Mouse (Mus musculus) embryonic facial prominence, embryonic 15.5 days (tissue): Measurements from ENCODE around the gene Krtap19-5. TPM values are rescaled to one million over a fixed set of nuclear protein-coding genes. Genes with fewer than 3 reads are reported as not detected.

Source experiments
- ATAC-seq: fragments of 200-750 bp; cut with Nextera tagmentation; 2 replicates; pipeline ENCODE4 v1.8.0; 2017; ENCODE audit warnings: low read depth, moderate TSS enrichment; ENCODE audit not compliant: insufficient number of reproducible peaks, low FRiP score, low TSS enrichment
- H3K27ac ChIP-seq: fragments of 300-500 bp; sonication (generic); replicated peaks from 2 replicates; pipeline ENCODE4 v1.5.1; 2015; ENCODE audit warnings: mild to moderate bottlenecking, inconsistent platforms
- H3K27me3 ChIP-seq: fragments of 300-500 bp; sonication (generic); 2 replicates; pipeline ENCODE4 v1.6.1; 2015; ENCODE audit warnings: inconsistent platforms
- H3K36me3 ChIP-seq: fragments of 300-500 bp; sonication (generic); 2 replicates; pipeline ENCODE4 v1.6.1; 2015; ENCODE audit warnings: mild to moderate bottlenecking, inconsistent platforms
- H3K4me1 ChIP-seq: fragments of 300-500 bp; sonication (generic); 2 replicates; pipeline ENCODE4 v1.6.1; 2015; ENCODE audit warnings: inconsistent platforms
- H3K4me2 ChIP-seq: fragments of 300-500 bp; sonication (generic); replicated peaks from 2 replicates; pipeline ENCODE4 v1.6.1; 2015; ENCODE audit warnings: mild to moderate bottlenecking, inconsistent platforms
- H3K4me3 ChIP-seq: fragments of 300-500 bp; sonication (generic); replicated peaks from 2 replicates; pipeline ENCODE4 v1.5.1; 2015; ENCODE audit warnings: mild to moderate bottlenecking, inconsistent platforms
- H3K9ac ChIP-seq: fragments of 300-500 bp; sonication (generic); 2 replicates; pipeline ENCODE4 v1.6.1; 2015; ENCODE audit warnings: inconsistent platforms
- H3K9me3 ChIP-seq: fragments of 300-500 bp; sonication (generic); replicated peaks from 2 replicates; pipeline ENCODE4 v1.6.1; 2016; ENCODE audit warnings: inconsistent platforms
- WGBS: fragments of 180-500 bp; shearing (Covaris S2); methylation state at CpG from one replicate; pipeline ENCODE4 v1.1.7; 2015; 5-methylcytosine and 5-hydroxymethylcytosine counted together
- polyA plus RNA-seq: library from polyadenylated mRNA; unstranded; fragments of >200 nt; fragmentation: Nextera tagmentation; extraction: Ambion mirVana; gene quantifications from 2 replicates; pipeline ENCODE4 v1.2.1, GENCODE M21; 2015

Krtap19-5 gene
- polyA plus RNA-seq, 1 experiment from 2014 or later = not detected

DNA sequence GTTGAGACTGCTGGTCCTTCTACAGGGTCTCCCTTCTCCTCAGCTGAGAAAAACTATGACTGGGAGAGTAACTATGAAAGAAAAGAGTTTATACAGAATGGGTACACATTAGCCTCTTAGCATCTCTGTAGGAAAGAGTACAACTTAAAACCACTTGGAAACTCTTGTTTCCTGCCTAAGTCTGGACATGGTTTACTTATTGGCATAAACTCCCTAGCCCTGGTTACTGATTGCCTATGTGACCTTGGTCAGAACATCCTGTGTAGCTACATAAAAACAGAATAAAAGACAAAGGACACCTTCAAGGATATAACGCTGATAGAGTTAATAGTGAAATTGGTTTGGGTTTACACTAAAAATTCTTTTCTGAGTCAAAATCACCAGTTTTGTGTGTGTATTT, 48.9 kb downstream of the Krtap19-5 start:
- Histone ChIP-seq H3K27ac (no peak overlapping the region), H3K36me3 (no peaks in the 10 kb centered on the region), H3K9ac (no peak overlapping the region), H3K4me3 (no peak overlapping the region), H3K4me2 (no peak overlapping the region), H3K9me3 (no peaks in the 10 kb centered on the region), H3K27me3 (no peaks in the 10 kb centered on the region), H3K4me1 (no peaks in the 10 kb centered on the region)
- 96% methylated on average over 1 of the region's 1 CpGs for WGBS
- no peak for ATAC-seq

Other genes with a start within 250 kb of the Krtap19-5 start
- 2.8 and 4.4 TPM in 2 replicates for gene Krtap26-1, start 248.7 kb downstream of the Krtap19-5 start, polyA plus RNA-seq
- 0.28 TPM in 1 of 2 replicates, not detected in the other for gene Krtap27-1, start 224.8 kb downstream of the Krtap19-5 start, polyA plus RNA-seq
- gene 2310061N02Rik, start 188.5 kb downstream of the Krtap19-5 start, polyA plus RNA-seq = not detected in 2 replicates
- 1.1 and 1.6 TPM in 2 replicates for gene Krtap13-1, start 167.6 kb downstream of the Krtap19-5 start, polyA plus RNA-seq
- 38.5 and 75.7 TPM in 2 replicates for gene Krtap13, start 144.8 kb downstream of the Krtap19-5 start, polyA plus RNA-seq
- gene 2310034C09Rik, start 137.6 kb downstream of the Krtap19-5 start, polyA plus RNA-seq = 66.3 and 107 TPM in 2 replicates
- gene 2310057N15Rik, start 122.3 kb downstream of the Krtap19-5 start, polyA plus RNA-seq = 0.24 and 0.71 TPM in 2 replicates
- gene Gm5965, start 118.6 kb downstream of the Krtap19-5 start, polyA plus RNA-seq = 4.4 and 6.1 TPM in 2 replicates
- 37.2 and 90.3 TPM in 2 replicates for gene Gm20741, start 84.2 kb downstream of the Krtap19-5 start, polyA plus RNA-seq
- 0.26 TPM in 1 of 2 replicates, not detected in the other for gene Krtap15, start 76.2 kb downstream of the Krtap19-5 start, polyA plus RNA-seq
- gene Krtap14, start 70.3 kb downstream of the Krtap19-5 start, polyA plus RNA-seq = 0.41 TPM in 1 of 2 replicates, not detected in the other
- not detected in 2 replicates for gene Krtap19-1, start 27.0 kb downstream of the Krtap19-5 start, polyA plus RNA-seq
- gene Krtap19-2, start 22.2 kb downstream of the Krtap19-5 start, polyA plus RNA-seq = not detected in 2 replicates
- gene Krtap19-3, start 18.4 kb downstream of the Krtap19-5 start, polyA plus RNA-seq = not detected in 2 replicates
- gene Krtap19-4, start 11.4 kb downstream of the Krtap19-5 start, polyA plus RNA-seq = not detected in 2 replicates
- gene Krtap19-9b, start 35.8 kb upstream of the Krtap19-5 start, polyA plus RNA-seq = 0.70 TPM in 1 of 2 replicates, not detected in the other
- 0.29 and 0.30 TPM in 2 replicates for gene Krtap16-3, start 66.4 kb upstream of the Krtap19-5 start, polyA plus RNA-seq
- 12.1 and 30.8 TPM in 2 replicates for gene Krtap22-2, start 114.3 kb upstream of the Krtap19-5 start, polyA plus RNA-seq
- 12.6 and 33.0 TPM in 2 replicates for gene Gm10229, start 118.8 kb upstream of the Krtap19-5 start, polyA plus RNA-seq
- gene Krtap6-1, start 135.2 kb upstream of the Krtap19-5 start, polyA plus RNA-seq = 1.7 and 5.2 TPM in 2 replicates
- gene Gm10228, start 145.0 kb upstream of the Krtap19-5 start, polyA plus RNA-seq = 3.1 and 7.4 TPM in 2 replicates
- gene Krtap6-5, start 151.4 kb upstream of the Krtap19-5 start, polyA plus RNA-seq = 2.6 and 6.2 TPM in 2 replicates
- gene 1110025L11Rik, start 167.5 kb upstream of the Krtap19-5 start, polyA plus RNA-seq = 0.51 and 3.3 TPM in 2 replicates
- 1.3 and 3.1 TPM in 2 replicates for gene Krtap6-3, start 187.6 kb upstream of the Krtap19-5 start, polyA plus RNA-seq
- 1.5 TPM in 1 of 2 replicates, not detected in the other for gene Gm6358, start 244.4 kb upstream of the Krtap19-5 start, polyA plus RNA-seq